Mouse (Mus musculus): ENCODE results near the gene Bcas3.

Gene Bcas3

DNA sequence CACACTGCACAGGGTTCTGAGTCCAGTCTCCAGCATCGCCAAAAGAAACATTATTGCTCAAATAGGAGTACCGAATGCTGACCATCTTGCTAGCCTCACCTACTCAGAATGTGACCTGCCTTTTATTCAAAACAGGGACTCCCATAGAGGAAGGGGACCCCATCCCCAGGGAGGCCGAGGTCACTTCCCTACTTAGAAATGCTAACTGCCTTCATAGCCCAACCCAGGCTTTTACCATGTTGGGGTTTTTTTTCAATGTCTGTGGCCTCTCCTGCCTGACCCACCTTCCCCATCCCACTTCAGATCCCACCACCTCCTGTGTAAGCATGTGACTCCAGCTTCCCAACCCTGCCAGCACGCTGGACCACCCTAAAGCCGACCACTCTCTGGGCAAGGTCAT, 458.7 kb downstream of the Bcas3 start:
- DNase-seq = no peak

GRCm38 (mm10) chr11:85812201-85812966, 459.4 kb downstream of the Bcas3 start:
- no peak for DNase-seq

GRCm38 (mm10) chr11:85814678-85815077, 461.7 kb downstream of the Bcas3 start:
- DNase-seq = no peak

GRCm38 (mm10) chr11:85816471-85816870, 463.5 kb downstream of the Bcas3 start:
- no peak for DNase-seq

- DNase-seq = no peak
Observed at GRCm38 (mm10) chr11:85818401-85818800, 465.4 kb downstream of the Bcas3 start.

DNA sequence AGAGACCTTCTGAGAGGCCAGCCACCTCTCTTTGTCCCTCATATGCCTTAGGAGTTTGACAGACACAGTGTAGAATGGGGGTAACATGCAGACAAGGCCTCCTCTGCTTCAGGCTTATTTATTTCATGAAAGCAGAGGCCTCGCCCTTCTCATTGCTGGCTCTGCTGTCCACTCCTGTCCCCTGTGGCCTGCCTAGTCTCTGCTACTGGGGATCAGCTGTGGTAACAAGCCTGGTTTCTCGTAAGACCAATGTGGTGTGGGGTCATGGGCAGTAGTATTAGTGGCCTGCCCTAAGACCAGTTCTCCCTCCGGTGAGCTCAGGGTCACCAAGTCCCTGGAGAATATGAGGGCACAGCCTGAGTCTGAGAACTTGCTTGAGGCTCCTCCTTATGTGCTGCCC, 468.0 kb downstream of the Bcas3 start:
- no peak for DNase-seq

- DNase-seq = no peak
Observed at GRCm38 (mm10) chr11:85821659-85822058, 468.7 kb downstream of the Bcas3 start.

DNA sequence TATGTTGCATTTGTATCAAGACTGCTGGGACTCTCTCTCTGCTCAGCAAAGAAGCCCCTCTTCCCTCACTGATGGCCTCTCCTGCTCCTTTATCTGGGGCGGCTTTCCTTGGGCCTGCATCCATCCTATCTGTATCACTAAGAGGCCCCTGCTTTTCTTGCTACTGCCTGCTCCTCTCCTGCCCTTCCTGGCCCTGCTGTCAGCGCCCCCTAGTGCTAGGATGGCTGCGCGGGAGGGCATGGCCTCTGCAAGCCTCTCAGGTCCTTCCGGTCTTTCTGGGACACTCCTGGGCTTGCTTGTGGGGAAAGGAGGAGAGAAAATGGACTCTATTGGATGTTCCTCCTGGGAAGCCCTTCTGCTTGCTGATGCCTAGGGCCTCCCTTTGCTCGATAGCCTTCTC, 470.2 kb downstream of the Bcas3 start:
- peak; percentile 77 for DNase-seq

DNA sequence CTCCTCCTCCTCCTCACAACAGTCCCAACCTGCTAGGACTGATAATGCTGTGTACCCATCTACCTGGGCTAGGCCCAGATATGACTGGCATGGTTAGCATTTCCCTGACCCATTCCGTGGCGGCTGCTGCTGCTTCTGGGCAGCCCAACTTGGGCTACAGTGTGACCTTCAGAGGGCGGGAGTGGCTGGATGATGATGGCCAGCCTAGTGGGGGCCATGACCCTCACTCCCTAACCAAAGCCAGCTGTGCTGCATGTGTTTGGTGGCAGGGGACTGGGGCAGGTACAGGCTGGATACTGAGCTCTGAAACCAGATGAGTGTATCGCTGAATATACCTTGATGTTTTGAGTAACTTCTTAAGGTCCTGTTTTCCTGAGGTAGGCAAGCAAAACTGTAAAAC, 470.8 kb downstream of the Bcas3 start:
- DNase-seq = no peak

DNA sequence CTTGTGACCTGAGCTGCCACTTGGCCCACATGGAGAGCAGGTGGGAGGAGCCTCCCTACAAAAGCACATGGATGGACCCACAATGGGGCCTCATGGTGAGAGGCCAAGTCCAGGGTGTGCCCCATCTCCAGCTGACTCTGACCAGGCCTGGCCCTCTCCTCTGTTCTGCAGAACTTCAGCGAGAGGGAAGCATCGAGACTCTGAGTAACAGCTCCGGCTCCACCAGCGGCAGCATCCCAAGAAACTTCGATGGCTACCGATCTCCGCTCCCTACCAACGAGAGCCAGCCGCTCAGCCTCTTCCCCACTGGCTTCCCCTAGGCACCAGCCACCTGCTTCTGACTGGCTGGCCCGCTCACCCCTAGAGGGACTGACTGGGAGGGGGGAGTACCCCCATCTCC, 472.1 kb downstream of the Bcas3 start:
- no peak for DNase-seq

DNA sequence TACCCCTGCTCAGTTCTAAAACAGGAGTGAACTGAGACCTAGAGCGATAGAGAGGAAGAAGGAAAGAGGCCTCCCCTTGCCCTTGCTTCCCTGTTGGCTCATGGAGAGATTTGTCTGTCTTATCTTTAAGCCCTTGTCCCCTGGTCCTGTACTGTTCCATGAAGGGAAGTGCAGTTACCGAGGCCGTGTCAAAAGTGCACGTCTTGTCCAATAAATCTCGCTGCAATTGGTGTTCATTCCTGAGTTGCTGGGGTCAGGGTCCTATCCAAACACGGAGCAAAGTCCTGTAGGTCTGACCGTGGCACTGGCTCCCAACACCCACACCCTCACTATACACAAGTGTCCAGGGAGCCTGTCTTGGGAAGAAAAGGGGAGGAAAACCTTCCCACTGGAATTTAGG, 472.9 kb downstream of the Bcas3 start:
- no peak for DNase-seq

- no peak for DNase-seq
Observed at GRCm38 (mm10) chr11:85827342-85827741, 474.4 kb downstream of the Bcas3 start.

- no peak for DNase-seq
Observed at GRCm38 (mm10) chr11:85828691-85829519, 475.9 kb downstream of the Bcas3 start.

DNA sequence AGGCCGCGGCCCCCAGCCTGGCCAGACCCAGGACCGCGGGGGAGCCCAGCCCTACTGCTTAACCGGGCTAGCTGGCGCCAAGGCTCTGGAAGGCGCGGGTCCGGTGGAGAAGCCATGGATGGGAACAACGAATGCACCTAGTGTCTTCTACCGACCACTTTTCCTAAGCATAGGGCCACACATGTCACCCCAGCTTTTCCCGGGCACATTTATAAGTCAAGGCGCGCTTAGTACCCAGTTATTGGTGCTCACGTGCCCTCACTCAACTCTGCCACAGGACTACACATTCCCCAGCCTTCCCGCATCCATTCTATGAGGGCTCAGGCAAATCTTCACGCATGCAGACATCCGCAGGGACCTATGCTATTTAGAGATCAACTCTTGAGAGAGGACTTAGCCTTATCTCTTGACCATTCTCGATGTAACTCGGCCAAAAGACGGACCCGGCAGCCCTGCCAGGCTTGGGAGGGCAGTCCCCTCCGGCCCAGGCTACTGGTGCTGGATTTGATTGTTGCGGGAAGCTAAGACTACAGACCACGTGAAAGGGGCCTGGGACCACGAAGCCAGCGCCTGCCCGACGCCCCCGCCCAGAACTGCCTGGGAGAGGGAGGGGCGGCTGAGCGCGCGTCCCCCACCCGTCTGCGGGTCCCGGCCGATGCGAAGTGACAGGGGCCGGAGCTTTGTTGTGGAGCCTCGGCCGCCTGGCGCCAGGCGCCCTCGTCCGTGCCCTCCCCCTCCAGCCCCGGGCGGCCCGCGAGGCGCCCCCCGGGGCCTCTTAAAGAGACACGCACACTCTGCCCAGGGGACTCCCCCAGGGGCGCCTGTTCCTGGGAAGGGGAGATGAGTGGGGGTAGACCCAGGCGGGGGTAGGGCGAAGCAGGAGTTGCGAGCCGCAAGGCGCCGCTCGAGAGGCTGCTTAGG, 476.8 kb downstream of the Bcas3 start:
- DNase-seq = no peak

- DNase-seq = no peak
Observed at GRCm38 (mm10) chr11:85830901-85831341, 478.0 kb downstream of the Bcas3 start.

GRCm38 (mm10) chr11:85831656-85832230, 478.8 kb downstream of the Bcas3 start:
- DNase-seq = no peak

- no peak for DNase-seq
Observed at GRCm38 (mm10) chr11:85832231-85832924, 479.4 kb downstream of the Bcas3 start, which contains the start of gene Tbx2. Tbx2 (plus strand) TSS chr11:85832551.

- DNase-seq = no peak
Observed at GRCm38 (mm10) chr11:85833081-85833521, 480.1 kb downstream of the Bcas3 start.

- no peak for DNase-seq
Observed at GRCm38 (mm10) chr11:85833761-85834385, 480.9 kb downstream of the Bcas3 start.

GRCm38 (mm10) chr11:85834386-85834931, 481.5 kb downstream of the Bcas3 start:
- DNase-seq = no peak
